Mouse (Mus musculus): ENCODE measurements around the gene Pold2. TPM values are rescaled to one million over a fixed set of nuclear protein-coding genes. Genes with fewer than 3 reads are reported as not detected.

The Pold2 gene
- total RNA-seq, 2 experiments from 2014 or later = 21.1 to 22.0 TPM

- intact Hi-C loops (cut with DNase I) = loop anchor here (5.0 kb wide), 1 partner anchor 40 kb away; the partner anchor contains the start of gene Pold2
- peak; percentile 79 to 94 for DNase-seq (ENCODE audit: extremely low spot score in 1 of 2, low spot score in 2 of 2)
Observed at GRCm38 (mm10) chr11:5837251-5838246, 40.5 kb downstream of the Pold2 start, which contains the start of gene Polm. Polm (minus strand) TSS chr11:5838016.

GRCm38 (mm10) chr11:5836126-5836525 is 42.0 kb downstream of the Pold2 start:
- no peak for DNase-seq (ENCODE audit: extremely low spot score in 1 of 2, low spot score in 2 of 2)
- intact Hi-C loops (cut with DNase I) = loop anchor here (5.0 kb wide), 1 partner anchor 41 kb away; the partner anchor contains the start of gene Pold2

- no peak for DNase-seq (ENCODE audit: extremely low spot score in 1 of 2, low spot score in 2 of 2)
- intact Hi-C loops (cut with DNase I) = loop anchor here (5.0 kb wide), 1 partner anchor 42 kb away; the partner anchor contains the start of gene Pold2
Observed at GRCm38 (mm10) chr11:5835057-5835456, 43.0 kb downstream of the Pold2 start.

GRCm38 (mm10) chr11:5834506-5834905 is 43.6 kb downstream of the Pold2 start:
- DNase-seq (ENCODE audit: extremely low spot score in 1 of 2, low spot score in 2 of 2) = no peak
- intact Hi-C loops (cut with DNase I) = no loop called here

- no peak for DNase-seq (ENCODE audit: extremely low spot score in 1 of 2, low spot score in 2 of 2)
- intact Hi-C loops (cut with DNase I) = no loop called here
Observed at GRCm38 (mm10) chr11:5829327-5829726, 48.8 kb downstream of the Pold2 start.

GRCm38 (mm10) chr11:5828509-5829191 is 49.4 kb downstream of the Pold2 start:
- intact Hi-C loops (cut with DNase I) = no loop called here
- no peak for DNase-seq (ENCODE audit: extremely low spot score in 1 of 2, low spot score in 2 of 2)

GRCm38 (mm10) chr11:5827931-5828330 is 50.2 kb downstream of the Pold2 start:
- intact Hi-C loops (cut with DNase I) = no loop called here
- DNase-seq (ENCODE audit: extremely low spot score in 1 of 2, low spot score in 2 of 2) = no peak

- intact Hi-C loops (cut with DNase I) = no loop called here
- DNase-seq (ENCODE audit: extremely low spot score in 1 of 2, low spot score in 2 of 2) = no peak
Observed at GRCm38 (mm10) chr11:5825432-5825831, 52.7 kb downstream of the Pold2 start.

Other genes starting within 250 kb of the Pold2 start
- 100 to 1,000 TPM in 1 of 2 experiments, 10 to 100 TPM in 1; 95.4 to 101 TPM for gene Mrps24, start 162.6 kb downstream of the Pold2 start, total RNA-seq (2021)
- gene Urgcp, start 115.9 kb downstream of the Pold2 start, total RNA-seq (2021) = 10 to 100 TPM; 49.2 to 55.0 TPM
- gene Dbnl, start 89.8 kb downstream of the Pold2 start, total RNA-seq (2021) = 10 to 100 TPM; 86.9 to 89.1 TPM
- gene Pgam2, start 74.6 kb downstream of the Pold2 start, total RNA-seq (2021) = 1 to 10 TPM; 6.3 to 7.7 TPM
- gene Polm, start 40.3 kb downstream of the Pold2 start, total RNA-seq (2021) = 1 to 10 TPM; 8.5 to 8.7 TPM
- gene Aebp1, start 16.3 kb downstream of the Pold2 start, total RNA-seq (2021) = 10 to 100 TPM; 14.8 to 16.0 TPM
- gene Myl7, start 20.5 kb upstream of the Pold2 start, total RNA-seq (2021) = not detected
- 1 to 10 TPM; 1.1 to 1.4 TPM for gene Gck, start 71.8 kb upstream of the Pold2 start, total RNA-seq (2021)
- 100 to 1,000 TPM; 130 to 133 TPM for gene Ykt6, start 77.4 kb upstream of the Pold2 start, total RNA-seq (2021)
- 100 to 1,000 TPM; 768 to 793 TPM for gene Camk2b, start 188.1 kb upstream of the Pold2 start, total RNA-seq (2021)